Mouse (Mus musculus): Measurements from ENCODE around the gene Apoc2.
A peak's percentile ranks its signal among the peaks of the same experiment; 100 is the strongest.

Apoc2 gene

DNA sequence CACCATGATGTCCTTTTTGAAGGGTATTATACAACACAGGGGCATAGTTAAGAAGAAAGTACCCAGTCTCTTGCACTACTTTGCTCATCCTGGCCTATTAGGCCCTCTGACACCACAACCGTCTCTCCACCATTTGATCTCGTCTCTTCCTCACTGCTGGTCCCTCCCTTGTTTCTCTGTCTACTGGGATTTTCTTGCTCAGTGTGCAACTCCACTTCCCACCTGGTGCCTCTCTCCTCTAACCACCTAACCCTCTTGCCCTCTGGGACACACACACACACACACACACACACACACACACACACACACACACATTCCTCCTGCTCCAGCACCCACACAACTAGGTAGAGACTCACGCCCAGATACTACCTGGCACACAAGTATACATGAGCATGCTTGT lies 1.2 kb upstream of the Apoc2 start:
- no peak for DNase-seq (ENCODE audit: low spot score)

DNA sequence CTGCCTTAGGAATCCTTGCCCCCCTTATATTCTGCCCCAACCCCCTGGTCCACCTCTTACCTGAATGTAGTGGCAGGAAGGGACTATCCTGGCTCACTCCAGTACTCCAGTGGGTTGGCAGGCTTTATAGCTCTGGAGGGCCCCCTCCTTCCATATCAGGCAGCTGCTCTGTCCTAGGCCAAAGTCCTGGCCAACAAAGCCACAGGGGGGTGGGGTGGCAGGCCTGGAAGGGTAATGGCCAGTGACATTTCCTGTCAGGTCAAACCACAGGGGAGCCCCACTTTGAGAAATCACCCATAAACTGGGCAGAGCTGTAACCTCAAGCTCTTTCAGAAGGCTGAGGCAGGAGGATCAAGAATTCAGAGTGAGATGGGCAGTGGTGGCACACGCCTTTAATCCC lies 1.1 kb downstream of the Apoc2 start:
- no peak for DNase-seq (ENCODE audit: low spot score)

GRCm38 (mm10) chr7:19675824-19676223 lies 1.9 kb downstream of the Apoc2 start:
- no peak for DNase-seq (ENCODE audit: low spot score)

DNA sequence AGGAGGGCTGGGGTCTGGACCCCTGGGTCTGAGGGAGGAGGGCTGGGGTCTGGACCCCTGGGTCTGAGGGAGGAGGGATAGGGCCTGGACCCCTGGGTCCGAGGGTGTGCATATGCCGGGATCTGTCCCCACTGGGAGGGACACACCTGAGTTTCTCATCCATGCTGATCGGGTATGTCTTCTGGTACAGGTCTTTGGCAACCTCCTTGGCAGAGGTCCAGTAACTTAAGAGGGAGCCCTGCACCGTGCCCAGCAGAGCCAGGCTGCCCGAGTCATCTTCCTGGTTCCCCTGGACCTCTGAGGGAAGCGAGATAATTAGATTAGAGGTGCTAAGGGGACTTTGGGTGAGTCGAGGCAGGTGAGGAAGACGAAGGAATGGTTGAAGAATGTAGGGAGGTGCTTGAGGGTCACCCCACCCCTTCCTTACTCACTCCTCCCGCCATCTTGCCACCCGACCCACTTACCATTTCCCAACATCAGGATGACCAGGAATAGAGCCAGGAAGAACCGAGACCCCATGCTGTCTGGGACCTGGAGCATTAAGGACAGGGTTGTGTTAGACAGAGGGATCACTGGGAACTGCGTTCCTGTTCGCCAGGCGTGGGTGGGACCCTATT lies 4.5 kb downstream of the Apoc2 start:
- DNase-seq (ENCODE audit: low spot score), result no peak

- no peak for DNase-seq (ENCODE audit: low spot score)
These were observed 6.2 kb downstream of the Apoc2 start for GRCm38 (mm10) chr7:19671511-19671910.

DNA sequence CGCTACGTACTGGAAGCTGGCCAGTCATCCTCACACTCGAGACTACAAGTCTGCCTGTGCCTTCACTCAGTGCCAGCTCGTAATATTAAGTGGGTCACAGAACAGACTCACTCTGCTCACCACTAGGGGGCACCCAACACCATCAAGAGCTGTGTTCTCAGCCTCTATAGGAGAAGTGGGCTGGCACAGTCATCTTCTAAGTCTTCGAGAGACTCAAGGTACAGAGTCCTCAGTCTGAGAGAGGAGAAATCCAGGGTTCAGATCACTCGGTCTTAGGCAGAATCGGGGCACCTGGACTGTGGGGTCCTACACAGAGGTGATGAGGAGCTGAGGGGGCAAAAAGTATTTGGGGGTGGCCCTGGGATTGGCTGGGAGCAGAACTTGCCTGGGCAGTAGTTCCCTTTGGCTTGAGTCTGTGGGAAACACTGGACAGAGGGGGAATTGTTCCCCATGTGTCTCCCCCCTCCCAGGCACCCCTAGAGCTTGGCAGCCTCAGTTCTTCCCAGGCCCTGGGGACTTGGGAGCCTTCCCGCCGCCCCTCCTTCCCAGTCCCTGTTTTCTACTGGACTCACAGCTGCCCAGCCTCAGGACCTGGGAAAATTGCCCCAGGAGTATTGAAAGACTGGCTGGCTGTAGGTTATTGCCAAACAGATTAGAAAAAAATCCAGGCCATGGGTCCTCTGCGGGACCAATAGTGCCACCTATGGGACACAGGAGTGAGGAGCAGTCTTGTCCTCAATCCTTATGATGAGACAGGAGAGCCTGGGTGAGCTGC lies 8.6 kb downstream of the Apoc2 start:
- DNase-seq (ENCODE audit: low spot score), result peak; percentile 78

DNA sequence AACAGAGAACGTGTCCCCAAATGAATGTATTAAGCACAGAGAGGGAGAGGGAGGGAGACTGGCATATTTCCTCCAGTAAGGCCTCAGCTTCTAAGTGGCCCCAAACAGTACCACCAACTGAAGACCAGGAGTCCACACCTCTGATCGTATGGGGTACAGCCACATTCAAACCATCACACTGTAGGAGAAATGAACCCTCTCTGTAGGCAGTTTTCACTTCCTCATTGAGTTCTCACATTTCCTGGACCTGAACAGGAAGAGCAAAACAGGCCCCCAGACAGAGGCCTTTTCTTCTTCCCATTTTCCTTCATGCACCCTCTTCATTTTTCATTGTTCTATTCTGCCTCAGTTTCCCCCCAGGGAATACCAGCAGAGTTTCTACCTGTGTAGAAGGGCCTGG lies 10.3 kb downstream of the Apoc2 start:
- no peak for DNase-seq (ENCODE audit: low spot score)

DNA sequence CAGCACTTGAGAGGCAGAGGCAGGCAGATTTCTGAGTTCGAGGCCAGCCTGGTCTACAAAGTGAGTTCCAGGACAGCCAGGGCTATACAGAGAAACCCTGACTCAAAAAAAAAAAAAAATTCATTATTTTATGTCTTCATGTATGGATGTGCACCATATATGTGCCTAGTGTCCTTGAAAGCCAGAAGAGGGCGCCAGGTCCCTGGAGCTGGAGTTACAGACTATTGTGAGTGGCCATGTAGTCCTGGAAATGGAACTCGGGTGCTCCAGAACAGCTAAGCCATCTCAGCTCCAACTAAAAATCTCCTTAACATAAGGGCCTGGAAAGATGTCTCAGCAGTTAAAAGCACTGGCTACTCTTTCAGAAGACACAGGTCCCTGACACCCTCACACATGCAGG lies 11.0 kb downstream of the Apoc2 start:
- no peak for DNase-seq (ENCODE audit: low spot score)

DNA sequence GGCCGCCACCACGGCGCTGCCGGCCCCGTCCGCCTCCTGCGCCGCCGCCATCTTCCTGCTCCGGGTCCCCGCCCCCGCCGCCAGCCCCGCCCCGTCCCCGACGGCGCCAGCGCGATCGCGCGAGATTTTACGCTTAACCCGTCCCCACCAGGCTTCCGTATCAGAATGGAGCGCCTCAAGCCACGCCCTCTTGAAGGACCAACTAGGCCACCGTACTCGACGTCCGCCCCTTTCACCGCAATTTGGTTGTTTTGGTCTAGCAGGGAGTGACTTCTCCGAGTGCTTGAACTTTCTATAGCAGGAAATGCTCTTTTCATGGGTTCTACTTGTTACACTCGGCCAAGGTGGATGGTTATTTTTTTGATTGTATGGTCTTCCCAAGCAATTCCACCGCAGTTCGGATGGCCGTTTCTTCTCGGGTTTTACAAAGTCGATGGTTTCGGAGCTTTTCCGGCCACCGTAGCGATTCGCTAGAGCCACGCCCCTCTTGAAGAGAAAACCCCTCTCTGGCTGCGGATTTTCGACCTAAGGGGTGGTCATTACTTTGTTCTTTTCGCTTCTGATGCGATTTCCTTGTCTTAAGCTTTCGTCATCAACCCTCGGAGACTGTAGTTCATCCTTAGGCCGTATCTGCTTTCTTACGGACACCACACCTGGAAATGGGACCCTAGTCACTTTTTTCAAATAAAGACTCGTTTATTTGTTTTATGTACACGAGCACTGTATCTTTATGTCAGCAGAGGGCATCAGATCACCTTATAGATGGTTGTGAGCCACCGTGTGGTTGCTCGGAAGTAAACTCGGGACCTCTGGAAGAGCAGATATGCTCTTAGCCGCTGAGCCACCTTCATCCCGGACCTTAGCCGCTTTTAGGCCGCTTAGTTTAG lies 12.5 kb downstream of the Apoc2 start, which contains the start of gene Clptm1:
Gene Clptm1 (minus strand): TSS at position 79 of the 887 bp plus-strand sequence.
- peak; percentile 92 for DNase-seq (ENCODE audit: low spot score)

GRCm38 (mm10) chr7:19664455-19664954 lies 13.2 kb downstream of the Apoc2 start:
- DNase-seq (ENCODE audit: low spot score), result no peak

GRCm38 (mm10) chr7:19663940-19664339 lies 13.8 kb downstream of the Apoc2 start:
- no peak for DNase-seq (ENCODE audit: low spot score)

DNA sequence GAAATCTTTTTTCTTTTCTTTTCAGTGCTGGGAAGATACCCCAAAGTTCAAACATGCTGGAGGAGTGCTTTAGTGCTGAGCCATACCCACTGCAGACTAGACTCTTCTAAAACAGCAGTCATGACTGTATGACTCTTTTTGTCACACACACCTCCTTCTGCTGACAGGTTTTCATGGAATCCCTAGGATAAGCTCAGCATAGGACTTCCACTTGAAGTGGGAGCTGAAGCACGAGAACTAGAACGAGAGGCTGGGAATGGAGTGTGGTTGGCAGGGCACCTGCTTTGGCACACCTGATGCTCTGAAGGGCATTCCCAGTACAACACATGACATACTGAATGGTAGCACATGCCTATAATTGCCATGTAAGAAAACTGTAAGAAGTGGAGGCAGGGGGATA lies 25.1 kb downstream of the Apoc2 start:
- no peak for DNase-seq (ENCODE audit: low spot score)

DNA sequence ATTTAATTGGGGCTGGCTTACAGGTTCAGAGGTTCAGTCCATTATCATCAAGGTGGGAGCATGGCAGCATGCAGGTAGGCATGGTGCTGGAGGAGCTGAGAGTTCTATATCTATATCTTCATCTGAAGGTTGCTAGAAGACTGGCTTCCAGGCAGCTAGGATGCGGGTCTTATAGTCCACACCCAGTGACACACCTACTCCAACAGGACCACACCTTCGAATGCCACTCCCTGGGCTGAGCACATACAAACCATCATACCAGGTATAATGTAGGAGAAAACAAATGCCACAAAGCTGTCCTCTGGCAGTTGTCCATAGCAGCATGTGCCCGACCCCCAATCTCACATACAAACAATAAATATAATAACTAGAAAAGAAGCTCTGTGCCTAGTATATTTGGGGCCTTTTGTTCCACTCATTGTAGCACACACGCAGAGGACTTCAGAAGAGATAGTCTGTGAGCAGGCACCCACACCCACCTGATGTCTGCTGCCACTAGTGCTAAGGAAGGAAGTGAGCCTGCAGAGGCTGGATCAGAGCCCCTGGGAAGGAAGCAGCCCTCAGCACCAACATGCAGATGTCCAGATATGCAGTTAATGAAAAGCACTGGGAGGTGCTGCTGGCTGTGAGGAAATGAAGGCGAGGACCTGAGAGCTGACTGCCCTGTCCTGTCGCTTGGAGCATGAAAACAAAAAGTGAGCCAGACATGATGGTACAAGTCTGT lies 26.5 kb downstream of the Apoc2 start:
- no peak for DNase-seq (ENCODE audit: low spot score)

DNA sequence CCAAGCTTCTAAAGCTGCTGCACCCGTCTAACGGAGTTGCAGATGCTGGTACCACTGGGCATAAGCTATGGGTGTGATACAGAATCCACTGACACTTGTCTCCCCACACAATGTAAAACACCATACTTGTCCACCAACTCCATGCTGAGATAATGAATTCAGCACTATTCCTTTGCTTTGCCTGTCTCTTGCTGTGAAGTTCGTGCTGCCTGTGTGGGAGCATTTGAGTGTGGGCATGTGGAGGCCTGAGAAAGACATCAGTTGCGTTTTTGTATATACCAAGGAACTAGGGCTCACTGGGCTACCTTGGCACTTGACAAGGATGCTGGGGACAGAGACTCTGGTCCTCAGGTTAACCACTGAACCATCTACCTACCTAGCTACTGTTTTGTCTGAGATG lies 36.5 kb downstream of the Apoc2 start:
- DNase-seq (ENCODE audit: low spot score), result no peak

GRCm38 (mm10) chr7:19635074-19635827 lies 42.5 kb downstream of the Apoc2 start:
- no peak for DNase-seq (ENCODE audit: low spot score)

DNA sequence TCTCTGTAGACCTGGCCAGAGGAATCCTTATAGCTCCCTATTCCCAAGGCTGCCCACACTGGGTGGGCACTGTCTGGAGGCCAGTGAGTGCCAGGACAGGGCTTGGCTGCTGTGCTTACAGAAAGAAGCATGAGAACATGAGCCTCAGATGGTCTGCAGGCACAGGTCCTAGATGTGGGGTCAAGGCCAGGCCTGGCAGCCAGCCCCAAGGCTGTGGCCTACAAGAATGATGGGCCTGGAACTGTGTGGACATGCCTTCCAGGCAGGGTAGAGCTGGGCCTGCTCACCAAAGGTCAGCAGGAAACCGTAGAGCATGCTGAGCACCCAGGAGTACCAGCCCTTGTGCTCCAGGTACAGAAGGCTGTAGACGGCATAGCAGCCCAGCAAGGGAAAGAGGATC lies 43.1 kb downstream of the Apoc2 start:
- DNase-seq (ENCODE audit: low spot score), result no peak

DNA sequence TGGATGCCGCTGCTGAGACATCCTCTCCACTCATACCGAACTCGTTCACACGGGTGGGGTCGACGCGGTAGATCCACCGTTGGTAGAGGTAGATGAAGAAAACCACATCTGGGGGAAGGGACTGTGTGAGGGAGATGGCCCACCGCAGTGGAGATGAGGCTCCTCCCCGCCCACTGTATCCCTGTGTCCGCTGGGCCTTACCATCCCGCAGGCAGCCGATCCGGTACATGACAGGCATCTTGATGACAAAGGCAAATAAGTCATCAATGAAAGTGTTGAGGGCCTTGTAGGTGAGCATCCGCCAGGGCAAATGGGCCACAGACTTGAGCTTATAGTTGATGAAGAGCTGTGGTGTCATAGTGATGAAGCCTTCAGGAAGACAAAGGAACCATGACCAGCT lies 43.9 kb downstream of the Apoc2 start:
- no peak for DNase-seq (ENCODE audit: low spot score)

DNA sequence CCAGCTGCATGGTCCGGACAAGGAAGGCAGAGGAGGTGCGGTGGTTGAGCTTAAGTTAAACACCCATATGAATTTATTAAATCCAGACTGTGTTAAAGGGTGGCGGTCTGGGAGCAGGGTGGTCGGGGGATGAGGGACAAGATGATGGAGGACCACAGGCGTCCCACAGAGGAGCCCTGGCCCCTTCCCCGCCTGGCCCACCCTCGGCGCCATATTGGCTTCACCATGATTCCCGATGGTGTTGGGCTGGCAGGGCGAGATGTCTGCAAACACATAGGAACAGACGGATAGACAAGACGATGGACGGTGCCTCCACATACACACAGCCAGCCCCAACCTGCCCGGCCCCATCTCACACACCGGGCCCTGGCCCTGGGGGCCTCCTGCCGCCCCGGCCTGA lies 44.5 kb downstream of the Apoc2 start:
- no peak for DNase-seq (ENCODE audit: low spot score)

- no peak for DNase-seq (ENCODE audit: low spot score)
These were observed 45.0 kb downstream of the Apoc2 start for GRCm38 (mm10) chr7:19632720-19633119.

DNA sequence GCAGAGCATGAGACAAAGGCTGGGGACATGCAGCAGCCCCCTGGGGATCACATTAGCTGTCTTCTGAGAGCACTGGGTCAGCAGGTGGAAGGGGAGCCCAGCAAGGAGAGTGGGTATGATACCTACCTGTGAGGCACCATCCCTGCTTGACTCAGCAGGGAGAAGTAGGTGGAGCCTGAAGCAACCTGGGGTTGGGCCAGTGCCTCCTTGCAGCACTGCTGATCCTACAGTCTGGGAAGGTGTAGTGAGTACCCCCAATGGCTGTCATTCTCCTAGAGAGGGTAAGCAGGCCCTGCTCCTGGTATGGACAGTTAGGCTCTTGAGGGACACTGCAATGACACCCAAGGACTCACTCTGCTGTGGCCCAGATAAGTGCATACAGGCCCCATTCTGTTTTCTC lies 45.5 kb downstream of the Apoc2 start:
- no peak for DNase-seq (ENCODE audit: low spot score)

DNA sequence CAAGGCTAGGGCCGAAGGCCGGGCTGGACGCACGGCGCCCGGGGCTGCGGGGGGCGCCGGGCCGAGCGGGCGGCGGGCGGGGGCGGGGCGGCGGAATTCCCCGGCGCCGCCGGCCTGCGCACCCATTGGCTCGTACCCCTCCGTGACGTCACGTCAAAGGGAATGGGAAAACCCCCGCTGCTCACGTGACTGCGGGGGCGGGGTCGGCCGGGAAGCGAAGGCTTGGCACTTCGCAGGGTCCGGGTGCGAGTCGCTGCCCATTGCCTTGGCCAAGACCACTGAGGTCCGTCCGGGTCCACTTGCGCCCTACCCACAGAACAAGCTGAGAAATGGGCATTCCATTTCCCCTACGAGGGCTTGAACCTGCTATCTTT lies 48.4 kb downstream of the Apoc2 start, which contains the start of gene Relb:
Gene Relb (minus strand): TSS at position 78 of the 374 bp plus-strand sequence.
- DNase-seq (ENCODE audit: low spot score), result peak; percentile 83

Measured in ovary, postnatal 10 days (tissue).